Mouse (Mus musculus): ENCODE data around the gene Gcc2.
"Not testable (repeated sequence)": the region's sequence is repeated elsewhere in the genome, so short reads cannot be mapped to it uniquely, and the experiment has no call there.

Gene Gcc2

DNA sequence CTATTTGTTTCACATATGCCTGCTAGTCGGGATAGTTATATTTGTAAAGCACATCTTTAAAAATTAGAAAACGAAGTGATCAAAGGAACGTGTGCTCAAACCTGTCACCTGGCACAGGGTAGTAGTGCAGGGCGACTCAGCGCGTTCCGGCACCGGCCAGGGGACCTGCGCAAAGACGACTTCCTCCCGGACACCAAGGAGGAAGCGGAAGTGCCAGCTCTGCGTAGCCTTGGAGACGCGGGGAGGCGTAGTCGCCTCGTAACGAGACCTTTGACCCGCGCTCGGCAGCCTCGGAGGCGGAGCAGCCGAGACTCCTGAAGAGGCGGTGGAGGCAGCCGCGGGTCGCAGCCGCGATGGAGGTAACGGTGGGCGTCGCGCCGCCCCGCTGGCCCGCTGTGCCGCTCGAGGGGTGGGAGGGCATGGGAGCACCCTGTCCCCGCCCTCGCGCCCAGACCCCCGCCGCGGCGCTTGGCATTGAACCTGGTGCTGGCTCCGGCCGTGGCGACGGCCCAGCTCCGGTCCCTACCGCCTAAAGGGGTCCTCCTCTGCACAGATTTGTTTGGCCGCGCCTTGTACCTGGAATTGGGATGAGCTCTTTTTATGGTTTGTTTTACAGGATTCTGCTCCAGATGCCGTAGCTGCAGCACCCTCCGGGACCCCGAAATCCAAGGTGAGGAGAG is at the start of gene Gcc2:
Gcc2 (plus strand) TSS at position 285 of the 680 bp plus-strand sequence.
- DNase-seq = peak; percentile 89 to 93

- DNase-seq = no peak
Observed at GRCm38 (mm10) chr10:58205986-58206385, 49.3 kb upstream of the Gcc2 start.

DNA sequence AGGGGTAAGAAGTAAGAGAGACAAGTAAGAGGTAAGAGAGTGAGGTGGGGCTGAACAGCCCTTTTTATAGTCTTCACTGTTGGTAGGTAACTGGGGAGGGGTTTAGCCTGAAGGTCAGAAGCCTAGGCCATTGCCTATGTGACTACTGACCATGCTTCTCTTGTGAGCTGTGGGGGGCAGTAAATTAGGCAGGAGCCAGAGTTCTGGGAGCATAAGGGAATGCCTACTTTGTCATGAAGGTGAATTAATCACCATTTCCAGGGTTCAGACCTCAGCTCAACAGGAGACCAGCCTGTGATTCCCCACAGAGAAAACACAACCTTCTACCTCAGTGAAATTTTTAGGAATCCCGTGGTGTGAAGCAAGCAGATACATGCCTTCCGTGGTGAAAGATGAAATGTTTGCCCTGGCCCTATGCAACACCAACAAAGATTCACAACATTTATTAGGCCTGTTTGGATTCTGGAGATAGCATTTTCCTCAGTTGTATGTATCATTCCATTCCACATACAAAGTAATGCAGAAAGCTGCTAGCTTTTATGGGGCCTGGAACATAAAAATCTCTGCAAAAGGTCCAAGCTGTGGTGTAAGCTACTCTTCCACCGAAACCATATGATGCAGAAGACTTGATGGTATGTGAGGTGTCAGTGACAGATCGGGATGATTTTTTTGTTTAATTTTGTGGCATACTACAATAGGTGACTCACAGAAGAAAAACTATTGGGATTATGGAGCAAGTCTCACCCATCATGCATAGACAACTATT is 48.5 kb upstream of the Gcc2 start:
- DNase-seq = no peak

DNA sequence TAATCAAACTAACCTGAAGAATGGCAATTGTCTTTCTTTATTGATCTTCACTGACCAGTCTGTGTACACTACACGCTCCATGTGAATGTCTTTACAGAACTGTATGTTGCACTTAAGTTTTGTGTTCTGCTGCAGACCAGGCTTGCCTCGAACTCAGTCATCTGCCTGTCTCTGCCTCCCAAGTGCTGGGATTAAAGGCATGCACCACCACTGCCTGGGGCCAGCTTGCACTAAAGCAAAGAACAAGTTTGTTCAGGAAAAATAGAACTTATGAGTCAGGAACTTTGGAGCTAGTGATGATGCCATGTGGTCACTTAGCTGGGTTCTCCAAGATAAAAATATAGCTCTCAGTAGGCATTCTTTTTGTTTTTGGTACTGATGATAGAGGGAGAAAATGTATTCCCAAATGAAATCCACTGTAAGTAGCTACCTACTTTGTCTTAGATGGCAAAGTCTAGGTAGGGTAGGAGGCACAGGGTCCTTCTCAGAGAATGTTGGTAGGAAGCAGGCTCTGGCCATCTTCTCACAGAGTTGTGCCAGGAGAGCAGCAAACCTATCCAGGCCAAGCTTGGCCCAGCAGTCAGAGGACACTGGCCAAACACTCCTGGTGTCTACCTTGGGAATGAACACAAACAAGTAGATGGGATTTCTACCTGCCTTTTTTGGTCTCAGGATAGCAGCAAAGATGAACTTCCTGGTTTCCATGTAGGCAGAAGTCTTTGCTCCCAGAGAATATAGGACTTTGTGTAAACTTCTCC is 45.4 kb upstream of the Gcc2 start:
- no peak for DNase-seq

- no peak for DNase-seq
Observed at GRCm38 (mm10) chr10:58210514-58210913, 44.8 kb upstream of the Gcc2 start.

GRCm38 (mm10) chr10:58211213-58211612 is 44.1 kb upstream of the Gcc2 start:
- DNase-seq = no peak

GRCm38 (mm10) chr10:58212230-58212629 is 43.1 kb upstream of the Gcc2 start:
- no peak for DNase-seq

DNA sequence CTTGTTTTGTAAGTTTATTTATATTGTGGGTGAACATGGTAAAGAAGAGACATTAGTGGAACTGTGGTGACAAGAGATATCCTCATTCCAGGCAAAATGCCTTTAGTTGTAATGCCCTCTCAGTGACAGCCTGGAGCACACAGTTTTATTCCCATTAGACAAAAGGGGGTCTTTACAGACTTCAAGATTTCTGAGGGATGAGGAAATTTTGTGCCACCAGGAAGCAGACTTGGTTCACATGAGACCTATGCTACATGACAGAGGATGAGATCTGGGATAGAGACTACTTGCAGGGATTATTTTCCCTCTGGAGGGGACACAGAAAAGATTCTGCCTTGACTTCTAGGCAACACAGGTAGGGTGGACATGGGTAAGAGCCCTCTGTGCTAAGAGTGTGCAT is 40.8 kb upstream of the Gcc2 start:
- no peak for DNase-seq

DNA sequence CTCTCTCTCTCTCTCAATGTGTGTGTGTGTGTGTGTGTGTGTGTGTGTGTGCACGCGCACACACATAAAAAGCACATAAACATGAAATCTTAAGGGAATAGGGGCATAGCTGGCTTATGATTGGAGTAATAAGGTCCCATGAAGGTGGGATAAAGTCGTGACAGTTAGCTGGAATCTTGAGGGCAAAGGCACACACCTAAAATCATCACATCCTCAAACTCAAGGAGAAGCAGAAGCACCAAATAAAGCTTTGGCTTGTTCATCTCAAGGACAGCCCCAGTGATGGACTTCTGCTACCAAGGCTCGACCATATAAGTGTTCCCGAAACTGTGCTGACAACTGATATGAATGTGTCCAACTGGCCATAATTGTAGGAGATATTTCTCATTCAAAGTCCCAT is 40.4 kb upstream of the Gcc2 start:
- no peak for DNase-seq

GRCm38 (mm10) chr10:58215353-58215752 is 39.9 kb upstream of the Gcc2 start:
- no peak for DNase-seq

DNA sequence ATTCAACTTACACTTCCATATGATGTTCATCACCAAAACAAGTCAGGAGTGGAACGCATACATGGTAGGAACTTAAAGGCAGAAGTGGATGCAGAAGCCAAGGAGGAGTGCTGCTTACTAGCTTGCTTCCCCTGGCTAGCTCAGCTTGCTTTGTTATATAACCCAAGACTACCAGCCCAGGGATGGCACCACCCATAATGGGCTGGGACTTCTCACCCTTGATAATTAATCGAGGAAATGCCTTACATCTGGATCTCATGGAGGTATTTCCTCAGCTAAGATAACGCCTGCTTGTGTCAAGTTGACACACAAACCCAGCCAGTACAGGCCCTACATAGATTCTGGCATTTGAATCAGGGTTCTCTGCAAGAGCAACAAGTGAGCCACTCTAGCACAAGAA is 37.9 kb upstream of the Gcc2 start:
- no peak for DNase-seq

DNA sequence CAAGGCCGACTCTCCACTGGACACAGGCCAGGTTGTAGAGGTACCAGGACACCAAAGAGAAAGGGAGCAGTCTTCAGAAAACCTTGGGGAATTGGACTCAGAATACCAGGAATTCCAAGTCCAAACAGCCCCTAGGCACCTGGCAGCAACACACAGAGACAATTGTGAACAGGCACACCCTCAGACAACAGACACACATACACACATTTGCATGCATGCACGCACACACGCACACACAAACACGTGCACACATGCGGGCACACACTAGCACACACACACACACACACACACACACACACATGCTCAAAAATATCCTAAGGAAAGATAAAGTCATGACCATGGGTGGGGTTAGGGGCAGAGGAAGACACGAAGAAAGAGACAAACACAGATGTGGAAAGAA is 34.6 kb upstream of the Gcc2 start:
- DNase-seq = no peak

- not testable (repeated sequence) for DNase-seq
Observed at GRCm38 (mm10) chr10:58221571-58221970, 33.7 kb upstream of the Gcc2 start.

GRCm38 (mm10) chr10:58223161-58223560 is 32.1 kb upstream of the Gcc2 start:
- not testable (repeated sequence) for DNase-seq

DNA sequence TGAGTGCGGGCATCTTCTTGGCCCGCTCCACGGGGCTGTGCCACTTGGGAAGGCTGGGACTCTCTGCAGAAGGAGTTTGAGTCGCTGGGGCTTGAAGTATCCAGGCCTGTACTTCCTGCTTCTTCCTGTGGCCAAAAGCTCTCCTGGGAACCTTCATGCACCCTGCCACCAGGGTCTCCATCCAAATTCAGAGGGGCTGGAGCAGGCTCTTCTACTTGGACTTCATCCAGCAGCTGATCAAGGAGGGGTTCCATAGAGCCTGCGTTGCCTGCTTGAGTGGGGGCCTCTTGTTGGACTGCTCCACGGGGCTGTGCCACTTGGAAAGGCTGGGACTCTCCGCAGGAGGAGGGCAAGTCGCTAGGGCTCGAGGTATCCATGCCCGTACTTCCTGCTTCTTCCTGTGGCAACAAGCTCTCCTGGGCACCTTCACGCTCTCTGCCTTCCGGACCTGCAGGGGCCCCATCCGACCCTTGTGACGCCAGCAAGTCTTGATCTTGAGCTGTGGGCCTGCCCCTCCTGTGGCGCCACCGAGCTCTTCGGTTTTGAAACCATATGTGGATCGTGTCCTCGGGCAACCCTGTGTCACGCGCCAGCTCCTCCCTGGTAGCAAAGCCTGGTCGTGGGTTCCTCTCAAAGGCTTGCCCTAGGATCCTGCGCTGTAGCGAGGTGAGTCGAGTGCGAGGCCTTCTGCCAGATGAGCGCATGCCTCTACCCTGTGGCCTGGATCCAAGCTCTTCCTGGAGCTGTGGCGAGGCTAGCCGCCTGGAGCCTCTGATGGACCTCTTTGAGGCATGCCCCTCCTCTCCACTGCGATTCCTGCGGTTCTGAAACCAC is 31.1 kb upstream of the Gcc2 start:
- DNase-seq = peak; percentile 45 to 59

- DNase-seq = peak in 1 of 2 experiments; percentile 39
Observed at GRCm38 (mm10) chr10:58224827-58225785, 30.2 kb upstream of the Gcc2 start, which contains the start of gene AW822073. Gene AW822073, minus strand, starts transcription at chr10:58224930.

DNA sequence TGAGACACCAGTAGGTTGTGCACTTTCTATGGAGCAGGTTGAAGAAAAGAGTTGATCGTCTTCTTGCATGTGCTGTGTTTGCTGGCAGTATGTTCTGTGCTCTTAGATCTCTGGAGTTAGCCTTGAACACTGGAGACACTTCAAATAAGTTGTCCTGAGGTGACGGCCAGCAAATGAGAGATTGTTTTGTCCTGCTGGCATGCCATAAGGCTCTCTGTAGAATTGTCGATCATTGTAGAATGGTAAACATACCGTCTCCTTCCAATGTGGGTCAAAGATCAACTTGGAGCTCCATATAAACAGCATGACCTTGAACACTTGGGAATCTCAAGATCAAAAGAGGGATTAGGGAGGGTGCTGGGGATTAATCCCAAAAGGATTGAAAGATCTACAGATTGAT is 28.9 kb upstream of the Gcc2 start:
- not testable (repeated sequence) for DNase-seq

- not testable (repeated sequence) for DNase-seq
Observed at GRCm38 (mm10) chr10:58227798-58228197, 27.5 kb upstream of the Gcc2 start.

- not testable (repeated sequence) for DNase-seq
Observed at GRCm38 (mm10) chr10:58230021-58230420, 25.3 kb upstream of the Gcc2 start.

GRCm38 (mm10) chr10:58231088-58231487 is 24.2 kb upstream of the Gcc2 start:
- DNase-seq = not testable (repeated sequence)
